Mouse (Mus musculus) macrophage (primary cell): Measurements from ENCODE around the gene Armh3. TPM values are rescaled to one million over a fixed set of nuclear protein-coding genes. Genes with fewer than 3 reads are reported as not detected.

ENCODE experiments used
- H3K27ac ChIP-seq: fragments of 350-480 bp; formaldehyde crosslinking; 2 replicates; pipeline ENCODE4 v1.9.0; 2021
- H3K36me3 ChIP-seq: fragments of 350-480 bp; formaldehyde crosslinking; 2 replicates; pipeline ENCODE4 v1.9.0; 2021; ENCODE audit errors: inconsistent target
- H3K4me3 ChIP-seq: fragments of 350-480 bp; formaldehyde crosslinking; 2 replicates; pipeline ENCODE4 v1.9.0; 2021; ENCODE audit errors: inconsistent target
- H3K79me2 ChIP-seq: fragments of 350-480 bp; formaldehyde crosslinking; 2 replicates; pipeline ENCODE4 v1.9.0; 2021; ENCODE audit errors: inconsistent target
- WGBS: methylation state at CpG from one replicate; pipeline ENCODE4 v1.1.7; 2026; ENCODE audit warnings: inconsistent platforms; ENCODE audit not compliant: missing documents; 5-methylcytosine and 5-hydroxymethylcytosine counted together
- polyA plus RNA-seq: library from polyadenylated mRNA; stranded (reverse); fragments of 250-400 nt; gene quantifications from 3 replicates; pipeline ENCODE4 v1.2.4, GENCODE M21; 2018; ENCODE audit warnings: inconsistent platforms
- total RNA-seq, 78 experiments: library from RNA; depleted of rRNA; stranded (reverse); fragments of 250-400 nt; gene quantifications; 1 replicate in 9 of 78; 2 replicates in 24 of 78; 3 replicates in 43 of 78; 4 replicates in 2 of 78; pipeline ENCODE4 v1.2.4; 2018; ENCODE audit warnings: inconsistent platforms in 56 of 78

The Armh3 gene
- 10 to 100 TPM; 34.8 to 90.3 (median 60.6) TPM for total RNA-seq (2018; cell fraction: chromatin; rRNA removed)
- total RNA-seq (2018; cell fraction: cytosol; rRNA removed) = 10 to 100 TPM in 20 of 26 experiments, 1 to 10 TPM in 6; 7.4 to 14.5 (median 10.9) TPM
- total RNA-seq (2018; cell fraction: nucleus; rRNA removed) = 10 to 100 TPM; 13.8 to 56.2 (median 26.6) TPM
- polyA plus RNA-seq = 9.3 to 14.2 TPM (median 10.7 TPM) in 3 replicates

GRCm38 (mm10) chr19:45997785-45998693, at the start of gene Armh3:
TSS of gene Armh3 (minus strand) at chr19:45998488.
- Histone ChIP-seq H3K27ac (peak within 1 kb of the TSS; percentile 55), H3K4me3 (peak within 1 kb of the TSS; percentile 55), H3K36me3 (no peaks in the 10 kb centered on the region), H3K79me2 (peaks cover 34% of the 10 kb centered on the region; the same call in 1 of the 2 replicates)
- under 1% methylated on average over 51 of the region's 76 CpGs for WGBS

GRCm38 (mm10) chr19:46047426-46047825, 49.1 kb upstream of the Armh3 start:
- peaks cover 23% of the 10 kb centered on the region for H3K79me2 ChIP-seq
- WGBS = no CpG with 5 or more reads among the region's 2 CpGs
- H3K4me3 ChIP-seq = no peak overlapping the region
- H3K36me3 ChIP-seq = no peaks in the 10 kb centered on the region
- H3K27ac ChIP-seq = no peak overlapping the region

- H3K27ac ChIP-seq = no peak overlapping the region
- H3K4me3 ChIP-seq = no peak overlapping the region
- no peaks in the 10 kb centered on the region for H3K36me3 ChIP-seq
- H3K79me2 ChIP-seq = peaks cover 31% of the 10 kb centered on the region
- 42% methylated on average over 10 of the region's 10 CpGs for WGBS
These were observed 48.3 kb upstream of the Armh3 start for GRCm38 (mm10) chr19:46046621-46047025.

- Histone ChIP-seq H3K4me3 (peak overlapping the region; percentile 53), H3K79me2 (peaks cover 39% of the 10 kb centered on the region), H3K27ac (peak overlapping the region; percentile 56), H3K36me3 (no peaks in the 10 kb centered on the region)
- WGBS = 2% methylated on average over 7 of the region's 7 CpGs
These were observed 47.5 kb upstream of the Armh3 start for GRCm38 (mm10) chr19:46045696-46046311.

- Histone ChIP-seq H3K79me2 (peaks cover 46% of the 10 kb centered on the region), H3K36me3 (no peaks in the 10 kb centered on the region), H3K4me3 (peak within 1 kb of the TSS; percentile 64), H3K27ac (peak within 1 kb of the TSS; percentile 60)
- 0% methylated on average over 59 of the region's 84 CpGs for WGBS
These were observed 46.9 kb upstream of the Armh3 start, which contains the start of gene Ldb1 for GRCm38 (mm10) chr19:46044993-46045695. TSS of gene Ldb1 (minus strand) at chr19:46045214.

GRCm38 (mm10) chr19:46044271-46044992, 46.1 kb upstream of the Armh3 start, which contains the start of gene Pprc1:
TSS of gene Pprc1 (plus strand) at chr19:46044886.
- H3K4me3 ChIP-seq = peak within 1 kb of the TSS; percentile 64
- no peaks in the 10 kb centered on the region for H3K36me3 ChIP-seq
- 2% methylated on average over 30 of the region's 34 CpGs for WGBS
- peaks cover 51% of the 10 kb centered on the region for H3K79me2 ChIP-seq
- peak within 1 kb of the TSS; percentile 60 for H3K27ac ChIP-seq

- WGBS = 85% methylated on average over 4 of the region's 7 CpGs
- Histone ChIP-seq H3K36me3 (no peaks in the 10 kb centered on the region), H3K4me3 (peak overlapping the region; percentile 64; the same call in 1 of the 2 replicates), H3K79me2 (peaks cover 58% of the 10 kb centered on the region), H3K27ac (peak overlapping the region; percentile 60)
These were observed 45.1 kb upstream of the Armh3 start for GRCm38 (mm10) chr19:46043380-46043779.

- WGBS = 18% methylated on average over 6 of the region's 6 CpGs
- Histone ChIP-seq H3K27ac (peak overlapping the region; percentile 60), H3K4me3 (no peak overlapping the region; the same call in 1 of the 2 replicates), H3K36me3 (no peaks in the 10 kb centered on the region), H3K79me2 (peaks cover 66% of the 10 kb centered on the region)
These were observed 44.3 kb upstream of the Armh3 start for GRCm38 (mm10) chr19:46042476-46043011.

- Histone ChIP-seq H3K36me3 (no peaks in the 10 kb centered on the region), H3K4me3 (no peak overlapping the region), H3K79me2 (peaks cover 72% of the 10 kb centered on the region), H3K27ac (peak overlapping the region; percentile 60)
- WGBS = 5% methylated on average over 9 of the region's 14 CpGs
These were observed 43.7 kb upstream of the Armh3 start for GRCm38 (mm10) chr19:46041933-46042475.

GRCm38 (mm10) chr19:46041299-46041932, 43.1 kb upstream of the Armh3 start:
- peaks cover 78% of the 10 kb centered on the region for H3K79me2 ChIP-seq
- H3K36me3 ChIP-seq = no peaks in the 10 kb centered on the region
- H3K4me3 ChIP-seq = no peak overlapping the region
- peak overlapping the region; percentile 60 for H3K27ac ChIP-seq
- 22% methylated on average over 7 of the region's 7 CpGs for WGBS

GRCm38 (mm10) chr19:46040149-46040902, 42.0 kb upstream of the Armh3 start:
- Histone ChIP-seq H3K79me2 (peaks cover 87% of the 10 kb centered on the region), H3K36me3 (peaks cover 8% of the 10 kb centered on the region; the same call in 1 of the 2 replicates), H3K4me3 (peak overlapping the region; percentile 34), H3K27ac (peak overlapping the region; percentile 77)
- 22% methylated on average over 14 of the region's 14 CpGs for WGBS

GRCm38 (mm10) chr19:46039478-46039877, 41.2 kb upstream of the Armh3 start:
- Histone ChIP-seq H3K4me3 (peak overlapping the region; percentile 34), H3K79me2 (peaks cover 84% of the 10 kb centered on the region), H3K27ac (peak overlapping the region; percentile 77), H3K36me3 (peaks cover 16% of the 10 kb centered on the region; the same call in 1 of the 2 replicates)
- WGBS = 0% methylated on average over 10 of the region's 30 CpGs
